Mouse (Mus musculus) heart, embryonic 10.5 days (tissue): ENCODE data around the gene Myom3. TPM values are rescaled to one million over a fixed set of nuclear protein-coding genes. Genes with fewer than 3 reads are reported as not detected.

ENCODE experiments used
- DNase-seq: peaks from one replicate; pipeline ENCODE4 v3.0.0-alpha.2; 2017; ENCODE audit warnings: low spot score
- H3K27ac ChIP-seq: fragments of 300-500 bp; sonication (generic); 2 replicates; pipeline ENCODE4 v1.5.1; 2016; ENCODE audit warnings: mild to moderate bottlenecking
- H3K27me3 ChIP-seq: fragments of 300-500 bp; sonication (generic); 2 replicates; pipeline ENCODE4 v1.6.1; 2016; ENCODE audit warnings: mild to moderate bottlenecking; ENCODE audit not compliant: poor library complexity, insufficient read depth, severe bottlenecking
- H3K36me3 ChIP-seq: fragments of 300-500 bp; sonication (generic); 2 replicates; pipeline ENCODE4 v1.6.1; 2016; ENCODE audit warnings: mild to moderate bottlenecking, moderate library complexity
- H3K4me1 ChIP-seq: fragments of 300-500 bp; sonication (generic); 2 replicates; pipeline ENCODE4 v1.6.1; 2016; ENCODE audit warnings: mild to moderate bottlenecking
- H3K4me3 ChIP-seq: fragments of 300-500 bp; sonication (generic); 2 replicates; pipeline ENCODE4 v1.5.1; 2016; ENCODE audit warnings: mild to moderate bottlenecking, moderate library complexity
- H3K9me3 ChIP-seq: fragments of 300-500 bp; sonication (generic); 2 replicates; pipeline ENCODE4 v1.6.1; 2016; ENCODE audit warnings: mild to moderate bottlenecking, moderate library complexity
- WGBS: fragments of 180-500 bp; shearing (Covaris S2); methylation state at CpG from one replicate; pipeline ENCODE4 v1.1.7; 2016; 5-methylcytosine and 5-hydroxymethylcytosine counted together
- polyA plus RNA-seq: library from polyadenylated mRNA; unstranded; fragments of >200 nt; fragmentation: Nextera tagmentation; extraction: Ambion mirVana; gene quantifications from 2 replicates; pipeline ENCODE4 v1.2.1, GENCODE M21; 2016

Gene Myom3
- polyA plus RNA-seq, 1 experiment from 2014 or later: not detected

DNA sequence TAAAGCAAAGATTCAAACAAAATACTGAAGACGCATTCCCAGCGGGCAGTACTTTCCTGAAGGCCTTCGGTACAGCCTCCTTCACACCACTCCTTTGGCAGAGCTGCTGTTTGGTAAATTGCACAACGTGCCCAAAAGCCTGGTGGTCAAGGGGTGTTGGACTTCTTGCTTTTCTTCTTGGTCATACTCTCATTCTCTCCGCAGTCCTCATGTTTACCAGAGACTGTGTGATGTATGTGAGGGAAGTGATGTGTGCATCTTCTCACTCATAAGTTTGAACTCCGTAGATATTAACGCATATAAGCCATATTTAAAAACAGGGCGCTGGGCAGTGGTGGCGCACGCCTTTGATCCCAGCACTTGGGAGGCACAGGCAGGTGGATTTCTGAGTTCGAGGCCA lies 95.1 kb downstream of the Myom3 start:
- Histone ChIP-seq H3K36me3 (0 out of 2 replicates have a peak, but pooled peaks cover 7% of the 10 kb centered on the region), H3K27ac (peak overlapping the region; percentile 99), H3K27me3 (no peaks in the 10 kb centered on the region), H3K4me1 (peaks cover 34% of the 10 kb centered on the region), H3K9me3 (no peaks in the 10 kb centered on the region), H3K4me3 (peak overlapping the region; percentile 92; the same call in 1 of the 2 replicates)
- DNase-seq: no peak
- 70% methylated on average over 11 of the region's 11 CpGs for whole genome bisulfite sequencing

DNA sequence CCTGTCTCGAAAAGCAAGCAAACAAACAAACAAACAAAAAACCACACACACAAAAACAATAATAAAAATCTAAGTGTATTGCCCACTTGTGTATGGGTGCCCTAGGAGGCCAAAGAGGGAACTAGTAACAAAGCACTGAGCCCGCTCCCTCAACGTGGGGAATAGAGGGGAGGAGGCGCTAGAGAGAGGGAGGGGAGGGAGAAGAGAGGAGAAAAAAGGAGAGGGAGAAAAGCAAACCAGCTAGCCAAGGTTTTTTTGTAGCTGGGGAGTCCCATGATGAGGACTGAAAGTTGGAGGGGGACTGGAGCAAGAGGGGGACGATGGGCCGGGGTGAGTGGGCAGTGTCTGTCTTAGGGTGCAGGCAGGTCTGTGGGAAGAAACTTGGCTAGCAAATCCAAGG lies 95.6 kb downstream of the Myom3 start:
- no peak for DNase-seq

DNA sequence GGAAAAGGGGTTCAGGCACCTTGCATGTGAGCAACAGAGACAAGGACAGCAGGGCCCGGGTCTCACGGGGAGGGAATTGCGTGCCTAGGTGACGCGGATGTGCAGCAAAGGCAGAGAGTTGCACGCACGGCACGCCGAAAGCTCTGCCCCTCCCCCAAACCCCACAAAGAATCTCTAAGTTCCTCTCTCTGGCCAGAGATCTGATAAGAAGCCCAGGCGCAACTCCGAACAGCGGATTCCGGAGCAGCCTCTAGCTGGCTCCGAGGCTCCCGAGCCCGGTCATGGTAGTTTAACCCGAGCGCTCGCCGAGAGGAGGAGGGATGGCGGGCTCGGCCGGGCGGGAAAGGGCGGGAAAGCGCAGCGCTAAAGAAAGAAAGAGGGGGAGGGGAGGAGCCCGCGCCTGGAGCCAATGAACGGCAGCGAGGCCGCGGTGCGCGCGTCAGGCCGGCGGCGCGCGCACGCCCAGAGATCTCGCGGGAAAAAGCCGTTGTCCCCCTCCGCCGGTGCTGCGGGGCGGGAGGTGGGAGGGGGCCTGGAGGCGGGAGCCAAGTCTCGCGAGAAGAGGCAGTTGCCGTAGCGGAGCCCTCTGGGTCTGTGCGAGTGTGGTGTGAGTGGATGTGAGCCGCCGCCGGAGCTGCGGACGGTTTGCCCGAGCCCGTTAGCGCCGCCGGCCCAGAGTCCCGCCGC lies 96.2 kb downstream of the Myom3 start, which contains the start of gene Srsf10:
Srsf10 (plus strand) TSS at position 212 of the 687 bp plus-strand sequence.
- H3K27me3 ChIP-seq: no peaks in the 10 kb centered on the region
- WGBS: under 1% methylated on average over 67 of the region's 67 CpGs
- peak within 1 kb of the TSS; percentile 99 for H3K27ac ChIP-seq
- 0 out of 2 replicates have a peak, but pooled peaks cover 7% of the 10 kb centered on the region for H3K36me3 ChIP-seq
- peak within 1 kb of the TSS; percentile 92 for H3K4me3 ChIP-seq
- DNase-seq: peak; percentile 99
- peaks cover 32% of the 10 kb centered on the region for H3K4me1 ChIP-seq
- H3K9me3 ChIP-seq: no peaks in the 10 kb centered on the region

More for the DNA sequence above, 95.6 kb downstream of the Myom3 start:
- H3K4me1 ChIP-seq: peaks cover 37% of the 10 kb centered on the region
- no peaks in the 10 kb centered on the region for H3K9me3 ChIP-seq
- peak overlapping the region; percentile 92 for H3K4me3 ChIP-seq
- peak overlapping the region; percentile 99 for H3K27ac ChIP-seq
- no peaks in the 10 kb centered on the region for H3K27me3 ChIP-seq
- 0 out of 2 replicates have a peak, but pooled peaks cover 7% of the 10 kb centered on the region for H3K36me3 ChIP-seq
- 10% methylated on average over 6 of the region's 6 CpGs for WGBS

DNA sequence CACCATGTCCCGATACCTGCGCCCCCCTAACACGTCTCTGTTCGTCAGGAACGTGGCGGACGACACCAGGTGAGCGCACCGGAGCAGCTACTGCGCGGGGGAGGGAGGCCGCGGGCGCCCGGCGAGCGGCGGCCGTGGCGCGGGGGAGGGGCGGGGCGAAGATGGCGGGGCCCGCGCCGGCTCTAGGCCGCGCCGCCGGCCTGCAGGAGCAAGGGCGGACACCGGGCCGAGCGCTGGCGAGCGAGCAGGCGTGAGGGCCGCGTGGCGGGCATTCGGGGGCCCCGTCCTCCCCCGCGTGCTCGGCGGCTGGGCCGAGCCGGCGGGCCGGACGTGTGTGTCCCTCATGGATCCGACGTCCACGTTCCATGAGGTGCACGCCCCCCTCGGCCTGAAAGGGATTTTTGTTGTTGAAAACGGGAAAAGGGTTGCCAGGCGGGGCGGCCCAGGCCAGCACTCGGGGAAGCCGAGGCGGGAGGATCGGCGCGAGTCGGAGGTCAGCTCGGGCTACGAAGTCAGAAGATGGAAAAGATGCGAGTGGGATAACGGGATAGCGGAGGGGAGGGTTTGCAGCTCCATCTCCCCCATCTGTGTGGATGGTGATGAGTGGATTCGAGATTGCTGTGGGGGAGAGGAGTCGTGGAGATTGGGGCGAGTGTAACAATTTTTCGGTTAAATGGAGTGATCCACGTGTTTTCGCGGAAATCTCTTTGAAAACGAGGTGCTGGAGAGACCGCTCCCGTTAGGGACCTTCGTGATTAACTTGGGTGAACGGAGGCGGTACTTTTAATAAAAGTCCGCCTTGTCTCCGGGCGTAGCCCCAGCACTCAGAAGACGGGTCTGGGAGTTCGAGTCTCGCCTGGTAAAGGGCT lies 96.9 kb downstream of the Myom3 start:
- Histone ChIP-seq H3K27ac (peak overlapping the region; percentile 99), H3K4me3 (peak overlapping the region; percentile 92), H3K4me1 (peaks cover 27% of the 10 kb centered on the region), H3K27me3 (no peaks in the 10 kb centered on the region), H3K36me3 (0 out of 2 replicates have a peak, but pooled peaks cover 7% of the 10 kb centered on the region), H3K9me3 (no peaks in the 10 kb centered on the region)
- WGBS: under 1% methylated on average over 87 of the region's 91 CpGs
- DNase-seq: peak; percentile 91

DNA sequence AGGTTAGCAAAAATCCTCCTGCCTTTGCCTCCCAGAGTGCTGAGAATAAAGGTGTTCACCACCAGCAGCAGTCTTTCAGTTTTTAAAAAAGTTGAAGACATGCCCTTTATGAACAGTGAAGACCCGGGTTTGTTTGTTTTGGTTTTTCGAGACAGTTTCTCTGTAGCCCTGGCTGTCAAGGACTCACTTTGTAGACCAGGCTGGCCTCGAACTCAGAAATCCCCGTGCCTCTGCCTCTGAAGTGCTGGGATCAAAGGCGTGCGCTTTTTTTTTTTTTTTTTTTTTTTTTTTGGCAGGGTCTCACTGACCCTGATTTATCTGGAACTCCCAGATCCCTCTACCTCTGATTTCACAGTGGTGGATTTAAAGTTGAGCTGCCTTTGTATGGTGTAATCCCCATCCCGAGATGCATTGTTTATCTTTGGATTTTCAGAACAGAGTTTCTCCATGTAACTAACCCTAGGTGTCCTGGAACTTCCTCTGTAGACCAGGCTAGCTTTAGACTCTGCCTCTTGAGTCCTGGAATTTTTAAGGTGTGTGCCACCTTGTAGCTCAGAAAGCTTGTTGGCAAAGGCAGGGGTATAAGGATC lies 98.2 kb downstream of the Myom3 start:
- Histone ChIP-seq H3K27ac (peak overlapping the region; percentile 99; the same call in 1 of the 2 replicates), H3K4me1 (peaks cover 27% of the 10 kb centered on the region), H3K27me3 (no peaks in the 10 kb centered on the region), H3K9me3 (no peaks in the 10 kb centered on the region), H3K36me3 (peaks cover 16% of the 10 kb centered on the region), H3K4me3 (peak overlapping the region; percentile 92)
- peak; percentile 56 for DNase-seq
- 14% methylated on average over 7 of the region's 7 CpGs for WGBS

Other genes starting within 250 kb of the Myom3 start
- 4.3 and 14.1 TPM in 2 replicates for gene Grhl3, start 186.1 kb upstream of the Myom3 start, polyA plus RNA-seq
- gene Ifnlr1, start 73.4 kb upstream of the Myom3 start, polyA plus RNA-seq: 0.18 and 0.28 TPM in 2 replicates
- gene Il22ra1, start 31.5 kb upstream of the Myom3 start, polyA plus RNA-seq: 0.13 TPM in 1 of 2 replicates, not detected in the other
- gene Srsf10, start 96.0 kb downstream of the Myom3 start, polyA plus RNA-seq: 188 and 227 TPM in 2 replicates
- 121 and 150 TPM in 2 replicates for gene Pnrc2, start 114.1 kb downstream of the Myom3 start, polyA plus RNA-seq
- 0.60 and 1.4 TPM in 2 replicates for gene Cnr2, start 135.7 kb downstream of the Myom3 start, polyA plus RNA-seq
- gene Fuca1, start 161.0 kb downstream of the Myom3 start, polyA plus RNA-seq: 44.2 and 51.2 TPM in 2 replicates
- gene Hmgcl, start 186.7 kb downstream of the Myom3 start, polyA plus RNA-seq: 67.5 and 77.1 TPM in 2 replicates
- 46.0 and 48.0 TPM in 2 replicates for gene Gale, start 204.0 kb downstream of the Myom3 start, polyA plus RNA-seq
- 105 and 134 TPM in 2 replicates for gene Lypla2, start 212.9 kb downstream of the Myom3 start, polyA plus RNA-seq
- 50.8 and 67.8 TPM in 2 replicates for gene Pithd1, start 227.5 kb downstream of the Myom3 start, polyA plus RNA-seq